Mouse (Mus musculus): ENCODE measurements around the gene Miga2. TPM values are rescaled to one million over a fixed set of nuclear protein-coding genes. Genes with fewer than 3 reads are reported as not detected.

The Miga2 gene
- polyA plus RNA-seq, 1 experiment from 2014 or later, result 7.6 TPM

DNA sequence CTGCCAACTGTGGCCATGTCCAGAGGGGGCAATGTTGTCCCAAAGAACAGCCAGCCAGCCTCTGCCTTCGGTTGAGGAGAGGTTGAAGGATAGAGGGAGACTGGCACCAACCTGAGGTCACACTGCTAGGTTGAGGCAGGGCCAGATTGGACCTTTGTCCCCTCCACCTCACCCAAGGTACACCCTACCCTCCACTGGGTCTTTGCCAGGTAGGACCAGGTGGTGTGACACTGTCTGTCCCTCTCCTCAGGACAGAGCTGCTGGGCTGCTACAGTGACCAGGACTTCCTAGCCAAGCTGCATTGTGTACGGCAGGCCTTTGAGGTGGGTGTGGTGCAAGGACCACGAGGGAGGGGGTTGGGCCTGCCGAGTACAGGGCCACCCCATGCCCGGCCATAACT, 13.7 kb downstream of the Miga2 start:
- DNase-seq (no peak), ATAC-seq (no peak)
- Histone ChIP-seq H3K36me3 (replicated peaks; ENCODE audit: insufficient read depth, low read length) (peaks cover 28% of the 10 kb centered on the region), H3K27me3 (ENCODE audit: insufficient read depth, low read length) (no peaks in the 10 kb centered on the region), H3K4me1 (ENCODE audit: insufficient read depth) (peaks cover 3% of the 10 kb centered on the region; the same call in 1 of the 2 replicates), H3K9ac (replicated peaks) (no peak overlapping the region), H3K4me2 (ENCODE audit: low read depth, low read length) (no peak overlapping the region), H3K27ac (ENCODE audit: low read depth) (no peak overlapping the region), H3K4me3 (ENCODE audit: low read depth, low read length) (no peak overlapping the region), H3K9me3 (ENCODE audit: low read length) (no peaks in the 10 kb centered on the region)
- WGBS (ENCODE audit: insufficient replicate concordance), result 80% methylated on average over 5 of the region's 5 CpGs
- TF ChIP-seq CTCF (IDR thresholded peaks at IDR 0.05; ENCODE audit: low read depth) (peak; percentile 34), EP300 (IDR thresholded peaks at IDR 0.05; ENCODE audit: low read depth) (no peak)

- Histone ChIP-seq H3K27ac (ENCODE audit: low read depth) (no peak overlapping the region), H3K4me1 (ENCODE audit: insufficient read depth) (peaks cover 3% of the 10 kb centered on the region; the same call in 1 of the 2 replicates), H3K4me2 (ENCODE audit: low read depth, low read length) (no peak overlapping the region), H3K36me3 (replicated peaks; ENCODE audit: insufficient read depth, low read length) (peaks cover 28% of the 10 kb centered on the region), H3K4me3 (ENCODE audit: low read depth, low read length) (no peak overlapping the region), H3K27me3 (ENCODE audit: insufficient read depth, low read length) (no peaks in the 10 kb centered on the region), H3K9ac (replicated peaks) (no peak overlapping the region), H3K9me3 (ENCODE audit: low read length) (no peaks in the 10 kb centered on the region)
- 77% methylated on average over 7 of the region's 7 CpGs for WGBS (ENCODE audit: insufficient replicate concordance)
- ATAC-seq (no peak), DNase-seq (no peak)
- TF ChIP-seq EP300 (IDR thresholded peaks at IDR 0.05; ENCODE audit: low read depth) (no peak), CTCF (IDR thresholded peaks at IDR 0.05; ENCODE audit: low read depth) (no peak)
Observed at GRCm38 (mm10) chr2:30379307-30379706, 15.3 kb downstream of the Miga2 start.

- DNase-seq (no peak), ATAC-seq (peak; percentile 16; the same call in 1 of the 2 replicates)
- no peak overlapping the region for H3K4me2 ChIP-seq (ENCODE audit: low read depth, low read length)
- TF ChIP-seq EP300 (IDR thresholded peaks at IDR 0.05; ENCODE audit: low read depth) (no peak), CTCF (IDR thresholded peaks at IDR 0.05; ENCODE audit: low read depth) (no peak)
- no peaks in the 10 kb centered on the region for H3K9me3 ChIP-seq (ENCODE audit: low read length)
- H3K27ac ChIP-seq (ENCODE audit: low read depth), result 0 out of 2 replicates have a peak overlapping the region, but pooled peaks have one; percentile 11
- H3K27me3 ChIP-seq (ENCODE audit: insufficient read depth, low read length), result no peaks in the 10 kb centered on the region
- H3K9ac ChIP-seq (replicated peaks), result no peak overlapping the region
- no peak overlapping the region for H3K4me3 ChIP-seq (ENCODE audit: low read depth, low read length)
- WGBS (ENCODE audit: insufficient replicate concordance), result 73% methylated on average over 10 of the region's 10 CpGs
- peaks cover 3% of the 10 kb centered on the region; the same call in 1 of the 2 replicates for H3K4me1 ChIP-seq (ENCODE audit: insufficient read depth)
- peaks cover 27% of the 10 kb centered on the region for H3K36me3 ChIP-seq (replicated peaks; ENCODE audit: insufficient read depth, low read length)
Observed at GRCm38 (mm10) chr2:30380564-30381376, 16.7 kb downstream of the Miga2 start.

GRCm38 (mm10) chr2:30381377-30381725, 17.3 kb downstream of the Miga2 start:
- Histone ChIP-seq H3K9ac (replicated peaks) (no peak overlapping the region), H3K9me3 (ENCODE audit: low read length) (no peaks in the 10 kb centered on the region), H3K4me1 (ENCODE audit: insufficient read depth) (peaks cover 3% of the 10 kb centered on the region; the same call in 1 of the 2 replicates), H3K27ac (ENCODE audit: low read depth) (no peak overlapping the region), H3K4me3 (ENCODE audit: low read depth, low read length) (no peak overlapping the region), H3K4me2 (ENCODE audit: low read depth, low read length) (no peak overlapping the region), H3K36me3 (replicated peaks; ENCODE audit: insufficient read depth, low read length) (peaks cover 27% of the 10 kb centered on the region), H3K27me3 (ENCODE audit: insufficient read depth, low read length) (no peaks in the 10 kb centered on the region)
- peak; percentile 74 for ATAC-seq
- 83% methylated on average over 4 of the region's 4 CpGs for WGBS (ENCODE audit: insufficient replicate concordance)
- TF ChIP-seq CTCF (IDR thresholded peaks at IDR 0.05; ENCODE audit: low read depth), result no peak
- peak; percentile 49 for TF ChIP-seq EP300 (IDR thresholded peaks at IDR 0.05; ENCODE audit: low read depth)
- DNase-seq, result no peak

- H3K36me3 ChIP-seq (replicated peaks; ENCODE audit: insufficient read depth, low read length), result peaks cover 9% of the 10 kb centered on the region; the same call in 1 of the 2 replicates
- H3K4me3 ChIP-seq (ENCODE audit: low read depth, low read length), result no peak overlapping the region
- H3K4me2 ChIP-seq (ENCODE audit: low read depth, low read length), result no peak overlapping the region
- no peak overlapping the region for H3K27ac ChIP-seq (ENCODE audit: low read depth)
- no peak for ATAC-seq
- 55% methylated on average over 5 of the region's 5 CpGs for WGBS (ENCODE audit: insufficient replicate concordance)
- TF ChIP-seq CTCF (IDR thresholded peaks at IDR 0.05; ENCODE audit: low read depth) (no peak), EP300 (IDR thresholded peaks at IDR 0.05; ENCODE audit: low read depth) (no peak)
- H3K9ac ChIP-seq (replicated peaks), result no peak overlapping the region
- H3K4me1 ChIP-seq (ENCODE audit: insufficient read depth), result peaks cover 3% of the 10 kb centered on the region; the same call in 1 of the 2 replicates
- no peaks in the 10 kb centered on the region for H3K27me3 ChIP-seq (ENCODE audit: insufficient read depth, low read length)
- H3K9me3 ChIP-seq (ENCODE audit: low read length), result no peaks in the 10 kb centered on the region
- DNase-seq, result no peak
Observed at GRCm38 (mm10) chr2:30384814-30385213, 20.8 kb downstream of the Miga2 start.

- H3K27ac ChIP-seq (ENCODE audit: low read depth), result no peak overlapping the region
- TF ChIP-seq CTCF (IDR thresholded peaks at IDR 0.05; ENCODE audit: low read depth) (no peak), EP300 (IDR thresholded peaks at IDR 0.05; ENCODE audit: low read depth) (no peak)
- 78% methylated on average over 4 of the region's 4 CpGs for WGBS (ENCODE audit: insufficient replicate concordance)
- DNase-seq, result no peak
- no peaks in the 10 kb centered on the region for H3K9me3 ChIP-seq (ENCODE audit: low read length)
- peaks cover 3% of the 10 kb centered on the region; the same call in 1 of the 2 replicates for H3K4me1 ChIP-seq (ENCODE audit: insufficient read depth)
- H3K4me3 ChIP-seq (ENCODE audit: low read depth, low read length), result no peak overlapping the region
- H3K27me3 ChIP-seq (ENCODE audit: insufficient read depth, low read length), result no peaks in the 10 kb centered on the region
- no peak overlapping the region for H3K9ac ChIP-seq (replicated peaks)
- no peak for ATAC-seq
- H3K4me2 ChIP-seq (ENCODE audit: low read depth, low read length), result no peak overlapping the region
- peaks cover 6% of the 10 kb centered on the region; the same call in 1 of the 2 replicates for H3K36me3 ChIP-seq (replicated peaks; ENCODE audit: insufficient read depth, low read length)
Observed at GRCm38 (mm10) chr2:30385591-30385990, 21.6 kb downstream of the Miga2 start.

Measured in liver, postnatal 0 days (tissue).